Mouse (Mus musculus): Measurements from ENCODE around the gene Cda. TPM values are rescaled to one million over a fixed set of nuclear protein-coding genes. Genes with fewer than 3 reads are reported as not detected.

Cda gene
- polyA plus RNA-seq, 1 experiment from 2014 or later = 7.6 TPM

GRCm38 (mm10) chr4:138315781-138316180, 52.0 kb downstream of the Cda start:
- no peaks in the 10 kb centered on the region; the same call in 1 of the 2 replicates for H3K27me3 ChIP-seq (ENCODE audit: control insufficient read depth, insufficient read depth, low read length)
- no peak overlapping the region for H3K9ac ChIP-seq (ENCODE audit: low read depth, low read length)
- 74% methylated on average over 9 of the region's 9 CpGs for WGBS (ENCODE audit: insufficient replicate concordance)
- H3K4me2 ChIP-seq = no peak overlapping the region
- peaks cover 30% of the 10 kb centered on the region for H3K36me3 ChIP-seq (ENCODE audit: control insufficient read depth, insufficient read depth, low read length)
- H3K4me1 ChIP-seq (ENCODE audit: control insufficient read depth, insufficient read depth, low read length) = no peaks in the 10 kb centered on the region
- no peak overlapping the region for H3K4me3 ChIP-seq (ENCODE audit: low read depth, low read length)
- no peaks in the 10 kb centered on the region; the same call in 1 of the 2 replicates for H3K9me3 ChIP-seq (replicated peaks; ENCODE audit: control insufficient read depth, low read length)
- H3K27ac ChIP-seq (ENCODE audit: low read depth, low read length) = no peak overlapping the region
- no peak for ATAC-seq (replicated peaks; ENCODE audit: insufficient number of reproducible peaks, low FRiP score, low TSS enrichment)

- 88% methylated on average over 4 of the region's 4 CpGs for WGBS (ENCODE audit: insufficient replicate concordance)
- Histone ChIP-seq H3K4me3 (ENCODE audit: low read depth, low read length) (no peak overlapping the region), H3K9ac (ENCODE audit: low read depth, low read length) (no peak overlapping the region), H3K36me3 (ENCODE audit: control insufficient read depth, insufficient read depth, low read length) (peaks cover 44% of the 10 kb centered on the region), H3K4me1 (ENCODE audit: control insufficient read depth, insufficient read depth, low read length) (no peaks in the 10 kb centered on the region), H3K27ac (ENCODE audit: low read depth, low read length) (no peak overlapping the region), H3K4me2 (no peak overlapping the region), H3K9me3 (replicated peaks; ENCODE audit: control insufficient read depth, low read length) (no peaks in the 10 kb centered on the region; the same call in 1 of the 2 replicates), H3K27me3 (ENCODE audit: control insufficient read depth, insufficient read depth, low read length) (no peaks in the 10 kb centered on the region; the same call in 1 of the 2 replicates)
- no peak for ATAC-seq (replicated peaks; ENCODE audit: insufficient number of reproducible peaks, low FRiP score, low TSS enrichment)
Observed at GRCm38 (mm10) chr4:138313795-138314194, 54.0 kb downstream of the Cda start.

- Histone ChIP-seq H3K27me3 (ENCODE audit: control insufficient read depth, insufficient read depth, low read length) (no peaks in the 10 kb centered on the region; the same call in 1 of the 2 replicates), H3K4me2 (no peak overlapping the region), H3K36me3 (ENCODE audit: control insufficient read depth, insufficient read depth, low read length) (peaks cover 49% of the 10 kb centered on the region), H3K27ac (ENCODE audit: low read depth, low read length) (no peak overlapping the region), H3K4me1 (ENCODE audit: control insufficient read depth, insufficient read depth, low read length) (no peaks in the 10 kb centered on the region), H3K4me3 (ENCODE audit: low read depth, low read length) (no peak overlapping the region), H3K9ac (ENCODE audit: low read depth, low read length) (no peak overlapping the region), H3K9me3 (replicated peaks; ENCODE audit: control insufficient read depth, low read length) (no peaks in the 10 kb centered on the region; the same call in 1 of the 2 replicates)
- WGBS (ENCODE audit: insufficient replicate concordance) = 89% methylated on average over 11 of the region's 11 CpGs
- ATAC-seq (replicated peaks; ENCODE audit: insufficient number of reproducible peaks, low FRiP score, low TSS enrichment) = no peak
Observed at GRCm38 (mm10) chr4:138313021-138313420, 54.8 kb downstream of the Cda start.

GRCm38 (mm10) chr4:138312105-138312504, 55.7 kb downstream of the Cda start:
- no peaks in the 10 kb centered on the region; the same call in 1 of the 2 replicates for H3K9me3 ChIP-seq (replicated peaks; ENCODE audit: control insufficient read depth, low read length)
- H3K27ac ChIP-seq (ENCODE audit: low read depth, low read length) = no peak overlapping the region
- no peak for ATAC-seq (replicated peaks; ENCODE audit: insufficient number of reproducible peaks, low FRiP score, low TSS enrichment)
- H3K9ac ChIP-seq (ENCODE audit: low read depth, low read length) = no peak overlapping the region
- H3K4me3 ChIP-seq (ENCODE audit: low read depth, low read length) = no peak overlapping the region
- WGBS (ENCODE audit: insufficient replicate concordance) = 95% methylated on average over 3 of the region's 3 CpGs
- no peak overlapping the region for H3K4me2 ChIP-seq
- no peaks in the 10 kb centered on the region for H3K4me1 ChIP-seq (ENCODE audit: control insufficient read depth, insufficient read depth, low read length)
- H3K27me3 ChIP-seq (ENCODE audit: control insufficient read depth, insufficient read depth, low read length) = no peaks in the 10 kb centered on the region; the same call in 1 of the 2 replicates
- H3K36me3 ChIP-seq (ENCODE audit: control insufficient read depth, insufficient read depth, low read length) = peaks cover 49% of the 10 kb centered on the region

- Histone ChIP-seq H3K9me3 (replicated peaks; ENCODE audit: control insufficient read depth, low read length) (no peaks in the 10 kb centered on the region; the same call in 1 of the 2 replicates), H3K36me3 (ENCODE audit: control insufficient read depth, insufficient read depth, low read length) (peaks cover 44% of the 10 kb centered on the region), H3K27ac (ENCODE audit: low read depth, low read length) (no peak overlapping the region), H3K4me3 (ENCODE audit: low read depth, low read length) (no peak overlapping the region), H3K4me2 (no peak overlapping the region), H3K4me1 (ENCODE audit: control insufficient read depth, insufficient read depth, low read length) (no peaks in the 10 kb centered on the region), H3K27me3 (ENCODE audit: control insufficient read depth, insufficient read depth, low read length) (no peaks in the 10 kb centered on the region), H3K9ac (ENCODE audit: low read depth, low read length) (no peak overlapping the region)
- ATAC-seq (replicated peaks; ENCODE audit: insufficient number of reproducible peaks, low FRiP score, low TSS enrichment) = 0 out of 2 replicates have a peak, but pooled peaks have one; percentile 27
- WGBS (ENCODE audit: insufficient replicate concordance) = 62% methylated on average over 8 of the region's 8 CpGs
Observed at GRCm38 (mm10) chr4:138311595-138311994, 56.2 kb downstream of the Cda start.

- no peak overlapping the region for H3K4me2 ChIP-seq
- WGBS (ENCODE audit: insufficient replicate concordance) = 91% methylated on average over 19 of the region's 19 CpGs
- H3K4me1 ChIP-seq (ENCODE audit: control insufficient read depth, insufficient read depth, low read length) = peaks cover 6% of the 10 kb centered on the region
- no peak overlapping the region for H3K4me3 ChIP-seq (ENCODE audit: low read depth, low read length)
- no peaks in the 10 kb centered on the region for H3K27me3 ChIP-seq (ENCODE audit: control insufficient read depth, insufficient read depth, low read length)
- H3K36me3 ChIP-seq (ENCODE audit: control insufficient read depth, insufficient read depth, low read length) = peaks cover 41% of the 10 kb centered on the region
- no peak overlapping the region for H3K9ac ChIP-seq (ENCODE audit: low read depth, low read length)
- H3K9me3 ChIP-seq (replicated peaks; ENCODE audit: control insufficient read depth, low read length) = no peaks in the 10 kb centered on the region
- no peak overlapping the region for H3K27ac ChIP-seq (ENCODE audit: low read depth, low read length)
- no peak for ATAC-seq (replicated peaks; ENCODE audit: insufficient number of reproducible peaks, low FRiP score, low TSS enrichment)
Observed at GRCm38 (mm10) chr4:138310311-138310910, 57.4 kb downstream of the Cda start.

GRCm38 (mm10) chr4:138307739-138308138, 60.1 kb downstream of the Cda start:
- Histone ChIP-seq H3K27me3 (ENCODE audit: control insufficient read depth, insufficient read depth, low read length) (no peaks in the 10 kb centered on the region), H3K9me3 (replicated peaks; ENCODE audit: control insufficient read depth, low read length) (no peaks in the 10 kb centered on the region), H3K27ac (ENCODE audit: low read depth, low read length) (no peak overlapping the region), H3K36me3 (ENCODE audit: control insufficient read depth, insufficient read depth, low read length) (peaks cover 28% of the 10 kb centered on the region), H3K4me1 (ENCODE audit: control insufficient read depth, insufficient read depth, low read length) (peaks cover 16% of the 10 kb centered on the region), H3K4me3 (ENCODE audit: low read depth, low read length) (no peak overlapping the region), H3K4me2 (no peak overlapping the region), H3K9ac (ENCODE audit: low read depth, low read length) (no peak overlapping the region)
- no peak for ATAC-seq (replicated peaks; ENCODE audit: insufficient number of reproducible peaks, low FRiP score, low TSS enrichment)
- WGBS (ENCODE audit: insufficient replicate concordance) = 86% methylated on average over 12 of the region's 12 CpGs

GRCm38 (mm10) chr4:138307025-138307424, 60.8 kb downstream of the Cda start:
- Histone ChIP-seq H3K4me1 (ENCODE audit: control insufficient read depth, insufficient read depth, low read length) (peaks cover 16% of the 10 kb centered on the region), H3K9me3 (replicated peaks; ENCODE audit: control insufficient read depth, low read length) (no peaks in the 10 kb centered on the region), H3K4me3 (ENCODE audit: low read depth, low read length) (no peak overlapping the region), H3K27ac (ENCODE audit: low read depth, low read length) (no peak overlapping the region), H3K36me3 (ENCODE audit: control insufficient read depth, insufficient read depth, low read length) (peaks cover 22% of the 10 kb centered on the region), H3K27me3 (ENCODE audit: control insufficient read depth, insufficient read depth, low read length) (no peaks in the 10 kb centered on the region), H3K9ac (ENCODE audit: low read depth, low read length) (no peak overlapping the region), H3K4me2 (no peak overlapping the region)
- 88% methylated on average over 3 of the region's 3 CpGs for WGBS (ENCODE audit: insufficient replicate concordance)
- no peak for ATAC-seq (replicated peaks; ENCODE audit: insufficient number of reproducible peaks, low FRiP score, low TSS enrichment)

Measured in heart, embryonic 11.5 days (tissue).